Mouse (Mus musculus) kidney, adult 2 months (tissue): ENCODE results near the gene Slc35e3. TPM values are rescaled to one million over a fixed set of nuclear protein-coding genes. Genes with fewer than 3 reads are reported as not detected.
"Not testable (repeated sequence)": the region's sequence is repeated elsewhere in the genome, so short reads cannot be mapped to it uniquely, and the experiment has no call there.

ENCODE experiments used
- DNase-seq: peaks from one replicate; pipeline ENCODE4 v3.0.0; 2021
- H3K27ac ChIP-seq: fragments of 200-500 bp; 2 replicates; pipeline ENCODE4 v1.5.1; 2012; ENCODE audit warnings: low read depth, low read length, control low read depth, inconsistent platforms; ENCODE audit not compliant: insufficient read depth
- H3K27me3 ChIP-seq: fragments of 200-500 bp; replicated peaks from 2 replicates; pipeline ENCODE4 v1.6.1; 2012; ENCODE audit warnings: mild to moderate bottlenecking, moderate library complexity, low read length, inconsistent platforms; ENCODE audit not compliant: control insufficient read depth, insufficient read depth
- H3K36me3 ChIP-seq: fragments of 200-500 bp; 2 replicates; pipeline ENCODE4 v1.6.1; 2012; ENCODE audit warnings: mild to moderate bottlenecking, moderate library complexity, low read length, inconsistent platforms; ENCODE audit not compliant: control insufficient read depth, insufficient read depth
- H3K4me1 ChIP-seq: fragments of 200-500 bp; 2 replicates; pipeline ENCODE4 v1.6.1; 2011; ENCODE audit warnings: low read length; ENCODE audit not compliant: control insufficient read depth, insufficient read depth
- H3K4me3 ChIP-seq: fragments of 200-500 bp; 2 replicates; pipeline ENCODE4 v1.5.1; 2011; ENCODE audit warnings: mild to moderate bottlenecking, low read depth, low read length, control low read depth; ENCODE audit not compliant: insufficient read depth
- CTCF ChIP-seq: fragments of 200-500 bp; conservative IDR thresholded peaks from 2 replicates; pipeline ENCODE4 v1.5.1; 2011; ENCODE audit warnings: low read depth, mild to moderate bottlenecking, control low read depth, low read length, moderate library complexity, mixed read lengths; ENCODE audit not compliant: insufficient read depth, insufficient read length
- POLR2A ChIP-seq: fragments of 200-500 bp; IDR thresholded peaks from one replicate; pipeline ENCODE4 v1.6.1; 2011; ENCODE audit warnings: low read depth, low read length, control low read depth
- WGBS: fragments of 180-500 bp; shearing (Covaris S2); methylation state at CpG from one replicate; pipeline ENCODE4 v1.1.7; 2018; 5-methylcytosine and 5-hydroxymethylcytosine counted together
- polyA plus RNA-seq: library from polyadenylated mRNA; depleted of rRNA; stranded (reverse); fragments of >200 nt; gene quantifications from 2 replicates; pipeline ENCODE4 v1.2.3, GENCODE M21; 2012

Gene Slc35e3
- polyA plus RNA-seq, 1 experiment = 37.1 TPM

DNA sequence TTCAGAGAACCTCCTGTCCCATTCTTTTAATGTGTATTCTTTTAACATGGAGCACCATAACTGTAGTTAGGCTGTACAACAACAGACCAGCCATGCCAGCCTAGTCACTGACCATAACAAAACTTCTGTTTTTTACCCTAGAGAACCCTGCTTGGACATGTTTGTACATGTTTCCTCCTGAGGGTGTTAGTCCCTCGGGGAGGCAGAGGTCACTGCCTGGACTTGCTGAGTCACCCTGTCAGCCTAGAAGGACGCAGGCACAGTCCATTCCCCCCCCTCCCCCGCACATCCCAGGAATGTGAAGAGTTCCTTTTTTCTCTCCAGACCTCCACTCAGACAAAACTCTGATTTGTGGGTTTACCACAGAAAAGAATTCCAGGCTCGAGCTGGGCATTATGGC is 28.6 kb downstream of the Slc35e3 start:
- H3K27me3 ChIP-seq = no peaks in the 10 kb centered on the region

DNA sequence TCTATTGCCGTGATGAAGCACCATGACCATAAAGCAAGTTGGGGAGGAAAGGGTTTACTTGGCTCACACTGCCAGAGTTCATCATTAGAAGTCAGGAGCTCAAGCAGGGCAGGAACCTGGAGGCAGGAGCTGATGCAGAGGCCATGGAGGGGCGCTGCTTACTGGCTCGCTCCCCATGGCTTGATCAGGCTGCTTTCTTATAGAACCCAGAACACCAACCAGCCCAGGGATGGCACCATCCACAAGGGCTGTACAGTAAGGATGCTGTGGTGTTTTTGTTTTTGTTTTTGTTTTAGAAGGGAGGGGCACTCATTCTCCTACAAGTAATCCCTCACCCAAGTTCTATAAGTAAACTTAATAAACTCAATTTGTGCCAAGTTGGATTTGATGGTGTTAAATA is 29.5 kb downstream of the Slc35e3 start:
- WGBS = 90% methylated on average over 3 of the region's 3 CpGs
- Histone ChIP-seq H3K27me3 (no peaks in the 10 kb centered on the region), H3K27ac (peak overlapping the region; percentile 99), H3K4me1 (peaks cover 30% of the 10 kb centered on the region), H3K4me3 (no peak overlapping the region), H3K36me3 (no peaks in the 10 kb centered on the region)
- TF ChIP-seq CTCF (no peak), POLR2A (no peak)
- DNase-seq = no peak

More for the DNA sequence above, 28.6 kb downstream of the Slc35e3 start:
- Histone ChIP-seq H3K27ac (peak overlapping the region; percentile 99), H3K36me3 (no peaks in the 10 kb centered on the region), H3K4me3 (no peak overlapping the region), H3K4me1 (peaks cover 22% of the 10 kb centered on the region; the same call in 1 of the 2 replicates)
- WGBS = 1% methylated on average over 4 of the region's 4 CpGs
- TF ChIP-seq CTCF (no peak), POLR2A (no peak)
- DNase-seq = peak; percentile 88

DNA sequence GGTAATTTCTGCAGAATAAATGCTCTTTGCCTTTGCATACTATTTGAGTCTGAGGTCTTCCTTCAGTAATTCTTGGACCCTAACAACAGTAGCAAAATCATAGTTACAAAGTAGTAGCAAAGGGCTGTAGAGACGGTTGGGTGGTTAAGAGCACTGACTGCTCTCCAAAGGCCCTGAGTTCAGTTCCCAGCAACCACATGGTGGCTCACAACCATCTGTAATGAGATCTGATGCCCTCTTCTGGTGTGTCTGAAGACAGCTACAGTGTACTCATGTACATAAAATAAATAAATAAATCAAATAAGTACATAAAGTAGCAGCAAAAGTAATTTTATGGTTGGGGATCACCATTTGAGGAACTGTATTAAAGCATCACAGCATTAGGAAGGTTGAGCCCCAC is 30.5 kb downstream of the Slc35e3 start:
- 96% methylated on average over 1 of the region's 1 CpGs for WGBS

DNA sequence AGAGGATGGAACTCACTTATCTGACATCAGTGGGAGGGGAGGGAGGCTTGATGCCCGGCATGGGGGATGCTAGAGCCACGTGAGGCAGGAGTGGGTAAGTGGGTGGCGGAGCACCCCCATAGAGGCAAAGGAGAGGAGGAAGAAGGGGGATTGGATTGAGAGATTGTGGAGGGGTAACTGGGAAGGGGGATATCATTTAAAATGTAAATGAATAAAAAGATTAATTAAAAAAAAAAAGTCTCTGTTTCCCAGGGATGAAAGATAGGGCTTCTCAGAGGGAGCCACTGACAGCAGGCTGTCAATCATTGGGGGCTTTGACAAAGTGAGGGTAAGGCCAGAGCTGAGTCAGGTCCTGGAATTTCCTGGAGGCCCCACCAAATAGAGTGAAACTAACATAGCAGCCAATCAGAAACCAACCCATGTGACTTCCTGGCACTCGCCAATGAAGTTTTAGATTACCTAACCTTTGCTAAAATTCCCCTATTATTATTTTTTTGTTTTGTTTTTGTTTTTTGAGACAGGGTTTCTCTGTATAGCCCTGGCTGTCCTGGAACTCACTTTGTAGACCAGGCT is 31.2 kb downstream of the Slc35e3 start:
- Histone ChIP-seq H3K27ac (no peak overlapping the region), H3K4me1 (peaks cover 31% of the 10 kb centered on the region), H3K36me3 (no peaks in the 10 kb centered on the region), H3K27me3 (no peaks in the 10 kb centered on the region), H3K4me3 (no peak overlapping the region)
- DNase-seq = no peak
- WGBS = 84% methylated on average over 4 of the region's 4 CpGs
- TF ChIP-seq CTCF (no peak), POLR2A (no peak)

More for the DNA sequence above, 30.5 kb downstream of the Slc35e3 start:
- not testable (repeated sequence) for H3K36me3 ChIP-seq, H3K27ac ChIP-seq, DNase-seq, H3K27me3 ChIP-seq, H3K4me3 ChIP-seq
- peaks cover 31% of the 10 kb centered on the region for H3K4me1 ChIP-seq

DNA sequence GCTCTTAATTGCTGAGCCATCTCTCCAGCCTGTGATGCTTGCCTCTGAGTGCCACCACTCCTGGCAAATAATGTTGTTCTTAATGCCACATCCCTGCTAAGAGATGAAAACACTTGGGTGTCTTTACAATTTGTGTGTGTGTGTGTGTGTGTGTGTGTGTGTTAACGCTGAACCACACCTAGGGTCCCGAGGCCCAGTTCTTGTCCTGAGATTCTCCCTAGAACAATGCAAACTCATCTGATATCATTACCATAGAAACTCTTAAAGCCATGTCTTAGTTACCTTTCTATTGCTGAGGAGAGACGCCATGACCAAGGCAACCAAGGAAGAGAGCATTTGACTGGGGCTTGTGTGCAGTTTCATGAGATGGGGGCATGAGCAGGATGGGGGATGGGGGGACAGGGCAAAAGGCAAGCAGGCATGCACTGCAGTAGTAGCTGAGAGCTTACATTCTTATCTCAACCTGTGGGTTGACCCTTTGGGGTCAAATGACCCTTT is 32.1 kb downstream of the Slc35e3 start:
- no peak for DNase-seq
- WGBS = 89% methylated on average over 3 of the region's 3 CpGs
- TF ChIP-seq CTCF (no peak), POLR2A (no peak)
- H3K4me3 ChIP-seq = no peak overlapping the region
- peaks cover 30% of the 10 kb centered on the region for H3K4me1 ChIP-seq
- H3K27me3 ChIP-seq = no peaks in the 10 kb centered on the region
- H3K36me3 ChIP-seq = no peaks in the 10 kb centered on the region
- no peak overlapping the region for H3K27ac ChIP-seq

DNA sequence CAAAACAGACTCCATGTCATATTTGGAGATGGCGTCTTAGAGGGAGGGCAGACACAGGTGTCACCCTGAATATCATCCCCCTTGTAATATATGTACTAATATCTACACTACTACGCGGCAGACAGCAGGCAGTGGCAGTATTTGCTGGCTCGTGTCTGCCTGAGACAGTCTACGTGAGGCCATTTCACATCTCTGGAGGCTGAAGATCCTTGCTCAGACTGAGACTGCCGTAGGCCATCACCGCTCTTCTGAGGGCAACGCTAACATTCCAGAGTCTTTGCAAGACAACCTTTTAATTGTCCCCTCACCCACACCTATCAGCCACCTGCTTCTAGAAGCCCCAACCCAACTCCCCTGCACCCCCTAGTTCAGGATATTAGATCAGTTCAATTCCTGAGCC is 32.7 kb downstream of the Slc35e3 start:
- Histone ChIP-seq H3K36me3 (no peaks in the 10 kb centered on the region; the same call in 1 of the 2 replicates), H3K4me3 (no peak overlapping the region), H3K4me1 (peaks cover 29% of the 10 kb centered on the region), H3K27me3 (no peaks in the 10 kb centered on the region), H3K27ac (no peak overlapping the region)
- TF ChIP-seq CTCF = no peak
- no peak for TF ChIP-seq POLR2A
- 93% methylated on average over 8 of the region's 8 CpGs for whole genome bisulfite sequencing
- no peak for DNase-seq

DNA sequence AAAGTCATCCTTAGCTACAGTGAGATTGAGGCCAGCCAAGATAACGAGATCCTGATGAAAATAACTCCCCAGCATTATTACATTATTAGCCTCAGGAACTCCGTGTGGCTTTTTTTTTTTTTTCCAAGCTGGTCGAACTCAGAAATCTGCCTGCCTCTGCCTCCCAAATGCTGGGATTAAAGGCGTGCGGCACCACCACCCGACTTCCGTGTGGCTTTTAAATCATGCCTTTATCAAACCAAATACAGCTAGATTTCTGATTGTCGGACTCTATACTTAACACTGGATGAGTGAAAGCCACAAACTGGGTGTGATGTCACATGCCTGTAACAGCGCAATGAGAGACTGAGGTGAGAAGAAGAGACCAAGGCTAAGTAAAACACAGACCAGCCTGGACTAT is 33.3 kb downstream of the Slc35e3 start:
- Histone ChIP-seq H3K4me1 (peaks cover 23% of the 10 kb centered on the region), H3K4me3 (no peak overlapping the region), H3K27ac (no peak overlapping the region), H3K36me3 (no peaks in the 10 kb centered on the region; the same call in 1 of the 2 replicates), H3K27me3 (no peaks in the 10 kb centered on the region)
- DNase-seq = no peak
- WGBS = 92% methylated on average over 9 of the region's 9 CpGs
- TF ChIP-seq CTCF = no peak

DNA sequence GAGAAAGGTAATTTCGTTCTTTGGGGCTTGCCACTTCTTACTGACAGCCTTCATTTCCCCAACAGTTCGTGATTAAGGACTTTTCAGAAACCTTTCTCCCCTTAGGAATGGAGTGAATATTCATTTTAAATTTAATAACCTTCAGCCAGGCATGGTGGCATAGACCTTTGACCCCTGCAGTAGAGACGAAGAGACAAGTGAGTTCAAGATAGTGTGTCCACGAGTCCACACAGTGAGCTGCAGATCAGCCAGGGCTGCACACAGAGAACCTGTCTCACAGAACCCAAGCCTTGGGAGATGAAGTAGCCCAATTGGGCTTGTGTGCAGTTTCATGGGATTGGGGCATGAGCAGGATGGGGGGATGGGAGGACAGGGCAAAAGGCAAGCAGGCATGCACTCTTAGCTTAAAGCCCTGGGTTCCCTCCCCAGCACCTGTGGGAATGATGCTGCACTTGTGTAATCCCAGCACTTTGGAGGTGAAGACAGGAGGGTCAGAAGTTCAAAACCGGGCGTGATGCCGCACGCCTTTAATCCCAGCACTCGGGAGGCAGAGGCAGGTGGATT is 33.9 kb downstream of the Slc35e3 start:
- DNase-seq = peak; percentile 54
- Histone ChIP-seq H3K4me1 (peaks cover 17% of the 10 kb centered on the region), H3K4me3 (no peak overlapping the region), H3K27me3 (no peaks in the 10 kb centered on the region), H3K36me3 (no peaks in the 10 kb centered on the region; the same call in 1 of the 2 replicates), H3K27ac (peak overlapping the region; percentile 93)
- TF ChIP-seq CTCF (no peak), POLR2A (no peak)
- 80% methylated on average over 9 of the region's 9 CpGs for WGBS
